Mouse (Mus musculus): Measurements from ENCODE around the gene Zswim2.
"Not testable (repeated sequence)": the region's sequence is repeated elsewhere in the genome, so short reads cannot be mapped to it uniquely, and the experiment has no call there.

DNA sequence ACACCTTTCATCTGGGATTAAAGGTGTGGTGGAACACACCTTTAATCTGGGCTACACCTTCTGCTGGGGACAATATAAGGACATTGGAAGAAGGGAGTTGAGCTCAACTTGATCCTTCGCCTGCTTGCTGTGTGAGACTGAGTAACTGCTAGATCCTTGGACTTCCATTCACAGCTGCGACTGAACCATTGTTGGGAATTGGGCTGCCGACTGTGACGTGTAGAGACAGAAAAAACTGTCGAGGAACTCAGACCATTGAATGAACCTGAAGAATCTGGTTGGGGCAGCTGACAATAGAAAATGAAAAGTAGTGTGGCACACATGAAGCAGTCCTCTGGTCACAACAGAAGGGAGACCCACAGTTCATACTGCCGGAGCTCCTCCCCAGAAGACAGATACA is 14.4 kb upstream of the Zswim2 start, which contains the start of gene Gm13698:
- not testable (repeated sequence) for TF ChIP-seq CTCF (IDR thresholded peaks at IDR 0.05; ENCODE audit: borderline replicate concordance, insufficient read depth, low read depth, low read length); POLR2A (IDR thresholded peaks at IDR 0.05; ENCODE audit: borderline replicate concordance, insufficient read depth, low read length)

Data from cerebellum, adult 2 months (tissue).